Mouse (Mus musculus) bone marrow, adult 2 months (tissue): ENCODE measurements around the gene Slc25a12.

Source experiments
- CTCF ChIP-seq: fragments of 200-500 bp; IDR thresholded peaks from 2 replicates; pipeline ENCODE4 v1.5.1; 2011; ENCODE audit warnings: low read length, control low read depth; ENCODE audit not compliant: control insufficient read depth, insufficient read depth
- POLR2A ChIP-seq: fragments of 200-500 bp; IDR thresholded peaks from 2 replicates; pipeline ENCODE4 v1.6.1; 2011; ENCODE audit warnings: low read depth, mild to moderate bottlenecking, control low read depth, low read length, borderline replicate concordance; ENCODE audit not compliant: control insufficient read depth

- no peak for TF ChIP-seq CTCF
- no peak for TF ChIP-seq POLR2A
Measured at GRCm38 (mm10) chr2:71381962-71382361, 14.4 kb upstream of the Slc25a12 start.
